Mouse (Mus musculus) lung, postnatal 0 days (tissue): ENCODE results near the gene BC005537.
"Not testable (repeated sequence)": the region's sequence is repeated elsewhere in the genome, so short reads cannot be mapped to it uniquely, and the experiment has no call there.

Source experiments
- CTCF ChIP-seq: IDR thresholded peaks from 2 replicates; pipeline ENCODE4 v1.5.1; 2016; ENCODE audit warnings: antibody characterized with exemption, mild to moderate bottlenecking
- EP300 ChIP-seq: IDR thresholded peaks from 2 replicates; pipeline ENCODE4 v1.6.1; 2016; ENCODE audit warnings: antibody characterized with exemption, mild to moderate bottlenecking, control low read depth

- not testable (repeated sequence) for TF ChIP-seq CTCF, EP300
These were observed 36.3 kb downstream of the BC005537 start for GRCm38 (mm10) chr13:24837765-24838164.
